ENCODE assay signal across 12 mouse cellular contexts in genomic region chr11:75163379-75163778, GRCm38 (mm10). TPM values are rescaled to one million over a fixed set of nuclear protein-coding genes. Genes with fewer than 3 reads are reported as not detected.
A peak's percentile ranks its signal among the peaks of the same experiment; 100 is the strongest.
DNase-seq lines count a peak whose midpoint lies in the region; ATAC-seq and TF ChIP-seq lines count a peak whose summit lies in the region.
"Had no signal": no experiment of that assay in that cellular context is flagged by ENCODE, and none has a peak within 500 bp of the region (broad histone marks: within the 10 kb centered on the region; RNA-seq: fewer than 3 reads in every experiment).

No protein-coding gene starts in this region.

- H3K36me3 ChIP-seq in heart, embryonic 15.5 days, result peaks cover 35% of the 10 kb centered on the region; the same call in 1 of the 2 replicates
- no peaks in the 10 kb centered on the region; the same call in 1 of the 2 replicates for H3K36me3 ChIP-seq in midbrain, embryonic 11.5 days (ENCODE audit: control insufficient read depth, insufficient read depth, low read length)
- peaks cover 49% of the 10 kb centered on the region for H3K36me3 ChIP-seq in midbrain, embryonic 10.5 days
- H3K36me3 ChIP-seq in kidney, embryonic 16.5 days (ENCODE audit: insufficient read depth, low read length), result peaks cover 40% of the 10 kb centered on the region
- H3K36me3 ChIP-seq in stomach, postnatal 0 days (ENCODE audit: control insufficient read depth, insufficient read depth, low read length), result peaks cover 20% of the 10 kb centered on the region
- H3K36me3 ChIP-seq in forebrain, embryonic 13.5 days (ENCODE audit: poor library complexity, severe bottlenecking), result peaks cover 52% of the 10 kb centered on the region

- H3K9me3 ChIP-seq in heart, embryonic 15.5 days (replicated peaks), result no peaks in the 10 kb centered on the region
- H3K9me3 ChIP-seq in midbrain, embryonic 11.5 days (ENCODE audit: control insufficient read depth, low read length), result no peaks in the 10 kb centered on the region
- no peaks in the 10 kb centered on the region for H3K9me3 ChIP-seq in midbrain, embryonic 10.5 days (replicated peaks)
- no peaks in the 10 kb centered on the region for H3K9me3 ChIP-seq in kidney, embryonic 16.5 days (ENCODE audit: low read length)
- H3K9me3 ChIP-seq in stomach, postnatal 0 days (ENCODE audit: control insufficient read depth, low read length), result no peaks in the 10 kb centered on the region
- no peaks in the 10 kb centered on the region for H3K9me3 ChIP-seq in forebrain, embryonic 13.5 days (replicated peaks)
- H3K9me3 ChIP-seq: hindbrain, embryonic 10.5 days had no signal

- 71% methylated on average over 6 of the region's 6 CpGs for WGBS in heart, embryonic 15.5 days
- 89% methylated on average over 6 of the region's 6 CpGs for WGBS in midbrain, embryonic 11.5 days
- whole genome bisulfite sequencing in midbrain, embryonic 10.5 days, result 93% methylated on average over 6 of the region's 6 CpGs
- WGBS in kidney, embryonic 16.5 days, result 63% methylated on average over 6 of the region's 6 CpGs
- 64% methylated on average over 6 of the region's 6 CpGs for WGBS in stomach, postnatal 0 days
- 96% methylated on average over 6 of the region's 6 CpGs for WGBS in forebrain, embryonic 13.5 days

- H3K27me3 ChIP-seq in heart, embryonic 15.5 days, result peaks cover 39% of the 10 kb centered on the region
- peaks cover 48% of the 10 kb centered on the region for H3K27me3 ChIP-seq in midbrain, embryonic 11.5 days (ENCODE audit: control insufficient read depth, insufficient read depth, low read length)
- peaks cover 62% of the 10 kb centered on the region for H3K27me3 ChIP-seq in midbrain, embryonic 10.5 days (ENCODE audit: low read depth, poor library complexity, severe bottlenecking)
- peaks cover 33% of the 10 kb centered on the region for H3K27me3 ChIP-seq in kidney, embryonic 16.5 days (ENCODE audit: insufficient read depth, low read length)
- no peaks in the 10 kb centered on the region for H3K27me3 ChIP-seq in stomach, postnatal 0 days (ENCODE audit: control insufficient read depth, insufficient read depth, low read length)
- H3K27me3 ChIP-seq in forebrain, embryonic 13.5 days, result peaks cover 58% of the 10 kb centered on the region

- peaks cover 58% of the 10 kb centered on the region for H3K4me1 ChIP-seq in heart, embryonic 15.5 days (replicated peaks)
- peaks cover 16% of the 10 kb centered on the region for H3K4me1 ChIP-seq in midbrain, embryonic 11.5 days (ENCODE audit: control insufficient read depth, insufficient read depth, low read length)
- H3K4me1 ChIP-seq in midbrain, embryonic 10.5 days, result peaks cover 35% of the 10 kb centered on the region
- peaks cover 49% of the 10 kb centered on the region for H3K4me1 ChIP-seq in kidney, embryonic 16.5 days (ENCODE audit: insufficient read depth, low read length)
- no peaks in the 10 kb centered on the region for H3K4me1 ChIP-seq in stomach, postnatal 0 days (replicated peaks; ENCODE audit: control insufficient read depth, insufficient read depth)
- peaks cover 31% of the 10 kb centered on the region for H3K4me1 ChIP-seq in forebrain, embryonic 13.5 days

- H3K4me3 ChIP-seq in heart, embryonic 15.5 days, result peak overlapping the region; percentile 1; the same call in 1 of the 2 replicates
- no peak overlapping the region for H3K4me3 ChIP-seq in midbrain, embryonic 11.5 days (ENCODE audit: low read depth, low read length)
- no peak overlapping the region for H3K4me3 ChIP-seq in midbrain, embryonic 10.5 days
- peak overlapping the region; percentile 76 for H3K4me3 ChIP-seq in kidney, embryonic 16.5 days (ENCODE audit: low read length)
- no peak overlapping the region for H3K4me3 ChIP-seq in stomach, postnatal 0 days (ENCODE audit: low read depth, low read length)
- H3K4me3 ChIP-seq in forebrain, embryonic 13.5 days, result no peak overlapping the region
- H3K4me3 ChIP-seq: hindbrain, embryonic 10.5 days had no signal

- no peak for DNase-seq in heart, postnatal 14 days
- DNase-seq in midbrain, embryonic 11.5 days (ENCODE audit: low spot score, missing footprints), result peak; percentile 71
- DNase-seq in midbrain, embryonic 10.5 days (ENCODE audit: low spot score), result no peak
- DNase-seq in stomach, postnatal 0 days (ENCODE audit: low spot score), result peak; percentile 13
- DNase-seq in right cerebral cortex, postnatal 25 days, result no peak
- DNase-seq: cerebellum, adult 9-11 months; thymus, postnatal 4 days had no signal

- intact Hi-C loops in heart, postnatal 14 days (cut with DNase I), result loop anchor here (5.0 to 10.0 kb wide), 2 partner anchors 61 to 299 kb away; no protein-coding TSS in a partner anchor

- no peak for ATAC-seq in heart, embryonic 15.5 days (replicated peaks; ENCODE audit: insufficient number of reproducible peaks, insufficient read depth, low FRiP score, low read depth)
- ATAC-seq in midbrain, embryonic 11.5 days (ENCODE audit: low FRiP score), result no peak
- ATAC-seq in kidney, embryonic 16.5 days (ENCODE audit: low FRiP score, low TSS enrichment), result no peak
- ATAC-seq in stomach, postnatal 0 days (ENCODE audit: low FRiP score, low TSS enrichment), result no peak
- no peak for ATAC-seq in forebrain, embryonic 13.5 days

- TF ChIP-seq CTCF in stomach, postnatal 0 days (IDR thresholded peaks at IDR 0.05; ENCODE audit: low read depth), result no peak

- H3K9ac ChIP-seq in heart, embryonic 15.5 days, result no peak overlapping the region
- H3K9ac ChIP-seq in midbrain, embryonic 11.5 days (ENCODE audit: low read length), result no peak overlapping the region
- H3K9ac ChIP-seq in kidney, embryonic 16.5 days (replicated peaks; ENCODE audit: low read length), result peak overlapping the region; percentile 53
- peak overlapping the region; percentile 32; the same call in 1 of the 2 replicates for H3K9ac ChIP-seq in stomach, postnatal 0 days (ENCODE audit: low read length)
- H3K9ac ChIP-seq in forebrain, embryonic 13.5 days, result no peak overlapping the region

- H3K4me2 ChIP-seq in heart, embryonic 15.5 days, result peak overlapping the region; percentile 99; the same call in 1 of the 2 replicates
- no peak overlapping the region for H3K4me2 ChIP-seq in midbrain, embryonic 11.5 days
- H3K4me2 ChIP-seq in kidney, embryonic 16.5 days (replicated peaks; ENCODE audit: low read depth, low read length), result peak overlapping the region; percentile 90
- no peak overlapping the region for H3K4me2 ChIP-seq in stomach, postnatal 0 days (replicated peaks; ENCODE audit: low read depth)
- no peak overlapping the region for H3K4me2 ChIP-seq in forebrain, embryonic 13.5 days
- H3K4me2 ChIP-seq: liver, embryonic 11.5 days had no signal

- peak overlapping the region; percentile 89; the same call in 1 of the 2 replicates for H3K27ac ChIP-seq in heart, embryonic 15.5 days
- H3K27ac ChIP-seq in midbrain, embryonic 11.5 days (ENCODE audit: low read depth, low read length), result no peak overlapping the region
- H3K27ac ChIP-seq in midbrain, embryonic 10.5 days (replicated peaks), result no peak overlapping the region
- H3K27ac ChIP-seq in kidney, embryonic 16.5 days (ENCODE audit: low read length), result peak overlapping the region; percentile 92
- H3K27ac ChIP-seq in stomach, postnatal 0 days (replicated peaks), result peak overlapping the region; percentile 84; the same call in 1 of the 2 replicates
- H3K27ac ChIP-seq in forebrain, embryonic 13.5 days, result no peak overlapping the region
- H3K27ac ChIP-seq: hindbrain, embryonic 10.5 days had no signal

- TF ChIP-seq EP300 in stomach, postnatal 0 days (optimal IDR thresholded peaks at IDR 0.05), result no peak

RNA-seq across cellular contexts. Expression of gene Hic1, which starts 5.9 kb away (rescaled TPM):
- polyA plus RNA-seq in heart, embryonic 15.5 days (2015; fragmentation: Nextera tagmentation; extraction: Ambion mirVana), result 11.0 and 18.0 TPM in 2 replicates
- total RNA-seq in heart, postnatal 14 days (2021), result 10 to 100 TPM; 22.7 to 26.3 TPM
- 0.34 and 0.57 TPM in 2 replicates for polyA plus RNA-seq in midbrain, embryonic 11.5 days (2014; fragmentation: Nextera tagmentation; extraction: Ambion mirVana)
- 0.32 and 0.57 TPM in 2 replicates for polyA plus RNA-seq in midbrain, embryonic 10.5 days (2016; fragmentation: Nextera tagmentation; extraction: Ambion mirVana)
- polyA plus RNA-seq in kidney, embryonic 16.5 days (2015; fragmentation: Nextera tagmentation; extraction: Ambion mirVana), result 16.1 and 16.2 TPM in 2 replicates
- polyA plus RNA-seq in stomach, postnatal 0 days (2015; fragmentation: Nextera tagmentation; extraction: Ambion mirVana), result 6.6 and 8.2 TPM in 2 replicates
- 1.2 and 1.5 TPM in 2 replicates for polyA plus RNA-seq in forebrain, embryonic 13.5 days (2015; fragmentation: Nextera tagmentation; extraction: Ambion mirVana)

RNA-seq across cellular contexts. Expression of gene Ovca2, which starts 15.3 kb away (rescaled TPM):
- polyA plus RNA-seq in heart, embryonic 15.5 days (2015; fragmentation: Nextera tagmentation; extraction: Ambion mirVana), result 14.4 and 17.5 TPM in 2 replicates
- 1 to 10 TPM; 7.1 TPM for total RNA-seq in heart, postnatal 14 days (2021)
- polyA plus RNA-seq in midbrain, embryonic 11.5 days (2014; fragmentation: Nextera tagmentation; extraction: Ambion mirVana), result 28.5 and 29.8 TPM in 2 replicates
- 33.5 and 37.6 TPM in 2 replicates for polyA plus RNA-seq in midbrain, embryonic 10.5 days (2016; fragmentation: Nextera tagmentation; extraction: Ambion mirVana)
- 26.1 and 26.9 TPM in 2 replicates for polyA plus RNA-seq in kidney, embryonic 16.5 days (2015; fragmentation: Nextera tagmentation; extraction: Ambion mirVana)
- 19.3 and 20.2 TPM in 2 replicates for polyA plus RNA-seq in stomach, postnatal 0 days (2015; fragmentation: Nextera tagmentation; extraction: Ambion mirVana)
- polyA plus RNA-seq in forebrain, embryonic 13.5 days (2015; fragmentation: Nextera tagmentation; extraction: Ambion mirVana), result 22.8 and 25.1 TPM in 2 replicates

RNA-seq across cellular contexts. Expression of gene Dph1, which starts 27.7 kb away (rescaled TPM):
- polyA plus RNA-seq in heart, embryonic 15.5 days (2015; fragmentation: Nextera tagmentation; extraction: Ambion mirVana), result 17.2 and 20.5 TPM in 2 replicates
- total RNA-seq in heart, postnatal 14 days (2021), result 1 to 10 TPM; 9.9 TPM
- polyA plus RNA-seq in midbrain, embryonic 11.5 days (2014; fragmentation: Nextera tagmentation; extraction: Ambion mirVana), result 15.3 and 17.3 TPM in 2 replicates
- 25.4 and 27.3 TPM in 2 replicates for polyA plus RNA-seq in midbrain, embryonic 10.5 days (2016; fragmentation: Nextera tagmentation; extraction: Ambion mirVana)
- 28.2 and 28.4 TPM in 2 replicates for polyA plus RNA-seq in kidney, embryonic 16.5 days (2015; fragmentation: Nextera tagmentation; extraction: Ambion mirVana)
- polyA plus RNA-seq in stomach, postnatal 0 days (2015; fragmentation: Nextera tagmentation; extraction: Ambion mirVana), result 15.2 and 15.8 TPM in 2 replicates
- 13.9 and 15.8 TPM in 2 replicates for polyA plus RNA-seq in forebrain, embryonic 13.5 days (2015; fragmentation: Nextera tagmentation; extraction: Ambion mirVana)

RNA-seq across cellular contexts. Expression of gene Rtn4rl1, which starts 30.2 kb away (rescaled TPM):
- polyA plus RNA-seq in heart, embryonic 15.5 days (2015; fragmentation: Nextera tagmentation; extraction: Ambion mirVana), result 12.4 and 13.1 TPM in 2 replicates
- 10 to 100 TPM; 10.6 to 13.2 TPM for total RNA-seq in heart, postnatal 14 days (2021)
- polyA plus RNA-seq in midbrain, embryonic 11.5 days (2014; fragmentation: Nextera tagmentation; extraction: Ambion mirVana), result 4.6 TPM in 2 replicates
- polyA plus RNA-seq in midbrain, embryonic 10.5 days (2016; fragmentation: Nextera tagmentation; extraction: Ambion mirVana), result 2.3 and 3.0 TPM in 2 replicates
- polyA plus RNA-seq in kidney, embryonic 16.5 days (2015; fragmentation: Nextera tagmentation; extraction: Ambion mirVana), result 3.8 and 5.0 TPM in 2 replicates
- 2.1 and 2.9 TPM in 2 replicates for polyA plus RNA-seq in stomach, postnatal 0 days (2015; fragmentation: Nextera tagmentation; extraction: Ambion mirVana)
- 2.2 and 2.6 TPM in 2 replicates for polyA plus RNA-seq in forebrain, embryonic 13.5 days (2015; fragmentation: Nextera tagmentation; extraction: Ambion mirVana)

Comparison
In these comparisons a context has a peak if more than half of its experiments do, and no peak if none do; other contexts are left out.
1. DNase-seq: peak in midbrain, embryonic 11.5 days (single experiment) and stomach, postnatal 0 days (single experiment); none in heart, postnatal 14 days (0 of 2), midbrain, embryonic 10.5 days (single experiment) and right cerebral cortex, postnatal 25 days (single experiment).
2. H3K27ac ChIP-seq: peak in heart, embryonic 15.5 days (single experiment), kidney, embryonic 16.5 days (single experiment) and stomach, postnatal 0 days (single experiment); none in midbrain, embryonic 11.5 days (single experiment), midbrain, embryonic 10.5 days (single experiment) and forebrain, embryonic 13.5 days (single experiment).
3. H3K4me2 ChIP-seq: peak in heart, embryonic 15.5 days (single experiment) and kidney, embryonic 16.5 days (single experiment); none in midbrain, embryonic 11.5 days (single experiment), stomach, postnatal 0 days (single experiment) and forebrain, embryonic 13.5 days (single experiment).
4. H3K4me3 ChIP-seq: peak in heart, embryonic 15.5 days (single experiment) and kidney, embryonic 16.5 days (single experiment); none in midbrain, embryonic 11.5 days (single experiment), midbrain, embryonic 10.5 days (single experiment), stomach, postnatal 0 days (single experiment) and forebrain, embryonic 13.5 days (single experiment).
5. H3K9ac ChIP-seq: peak in kidney, embryonic 16.5 days (single experiment) and stomach, postnatal 0 days (single experiment); none in heart, embryonic 15.5 days (single experiment), midbrain, embryonic 11.5 days (single experiment) and forebrain, embryonic 13.5 days (single experiment).